Mouse (Mus musculus) ES-E14 (cell line): ENCODE measurements around the gene Tmem186. TPM values are rescaled to one million over a fixed set of nuclear protein-coding genes. Genes with fewer than 3 reads are reported as not detected.

Experiments used
- DNase-seq: peaks from one replicate; pipeline ENCODE4 v3.0.0-alpha.2; 2013; ENCODE audit warnings: low read depth, low spot score
- H3K27ac ChIP-seq: 2 replicates; pipeline ENCODE4 v1.5.1; 2012; ENCODE audit warnings: low read depth, mild to moderate bottlenecking, low read length, moderate library complexity, mixed read lengths; ENCODE audit not compliant: poor library complexity, insufficient read depth, severe bottlenecking
- H3K36me3 ChIP-seq: 2 replicates; pipeline ENCODE4 v1.6.1; 2012; ENCODE audit warnings: mild to moderate bottlenecking, low read length, moderate library complexity, mixed read lengths; ENCODE audit not compliant: control insufficient read depth, poor library complexity, insufficient read depth, severe bottlenecking
- H3K4me1 ChIP-seq, 2 experiments: fragments of 150-350 bp in 1 of 2; sonication (generic) in 1 of 2; 2 replicates each; pipeline ENCODE4 v1.6.1; 2012; ENCODE audit warnings: low read length in 2 of 2, mild to moderate bottlenecking in 1 of 2, mixed read lengths in 1 of 2; ENCODE audit not compliant: control insufficient read depth in 2 of 2, insufficient read depth in 2 of 2, poor library complexity in 1 of 2
- H3K4me3 ChIP-seq, 2 experiments: fragments of 150-350 bp in 1 of 2; sonication (generic) in 1 of 2; 2 replicates each; pipeline ENCODE4 v1.5.1; 2012; ENCODE audit warnings: low read length in 2 of 2, low read depth in 1 of 2, mild to moderate bottlenecking in 1 of 2, mixed read lengths in 1 of 2; ENCODE audit not compliant: insufficient read depth in 1 of 2, poor library complexity in 1 of 2, severe bottlenecking in 1 of 2
- H3K9ac ChIP-seq: 2 replicates; pipeline ENCODE4 v1.6.1; 2012; ENCODE audit warnings: low read depth, mild to moderate bottlenecking, low read length, mixed read lengths; ENCODE audit not compliant: poor library complexity, insufficient read depth, severe bottlenecking
- H3K9me3 ChIP-seq: fragments of 150-350 bp; sonication (generic); 2 replicates; pipeline ENCODE4 v1.6.1; 2012; ENCODE audit warnings: low read depth, mild to moderate bottlenecking, low read length; ENCODE audit not compliant: control insufficient read depth, insufficient read depth
- CHD2 ChIP-seq: IDR thresholded peaks from 2 replicates; pipeline ENCODE4 v1.6.1; 2014; ENCODE audit warnings: mild to moderate bottlenecking, low read depth, low read length, inconsistent platforms
- HCFC1 ChIP-seq: IDR thresholded peaks from 2 replicates; pipeline ENCODE4 v1.6.1; 2012; ENCODE audit warnings: low read length, inconsistent platforms, borderline replicate concordance; ENCODE audit not compliant: insufficient read depth
- MAFK ChIP-seq: IDR thresholded peaks from 2 replicates; pipeline ENCODE4 v1.6.1; 2014; ENCODE audit warnings: mild to moderate bottlenecking, low read depth, low read length, inconsistent platforms; ENCODE audit not compliant: insufficient read depth
- ZC3H11A ChIP-seq: IDR thresholded peaks from 2 replicates; pipeline ENCODE4 v1.6.1; 2012; ENCODE audit warnings: low read depth, mild to moderate bottlenecking, inconsistent platforms, low read length, borderline replicate concordance
- ZNF384 ChIP-seq: IDR thresholded peaks from 2 replicates; pipeline ENCODE4 v1.6.1; 2012; ENCODE audit warnings: low read depth, low read length, inconsistent platforms
- in situ Hi-C, 2 experiments: fragments of 600-800 bp; cut with MboI; formaldehyde crosslinking; loops; one replicate each; pipeline ENCODE4 v1.15.1; 2025; ENCODE audit warnings: low sequenced_read_pairs in 2 of 2, inconsistent platforms in 1 of 2; ENCODE audit not compliant: unreplicated experiment in 2 of 2
- total RNA-seq: library from RNA; depleted of rRNA; stranded (reverse); fragments of 300-350 nt; gene quantifications from 2 replicates; pipeline ENCODE4 v1.2.3, GENCODE M21; 2012

The Tmem186 gene
- total RNA-seq, 1 experiment, result 20.7 TPM

DNA sequence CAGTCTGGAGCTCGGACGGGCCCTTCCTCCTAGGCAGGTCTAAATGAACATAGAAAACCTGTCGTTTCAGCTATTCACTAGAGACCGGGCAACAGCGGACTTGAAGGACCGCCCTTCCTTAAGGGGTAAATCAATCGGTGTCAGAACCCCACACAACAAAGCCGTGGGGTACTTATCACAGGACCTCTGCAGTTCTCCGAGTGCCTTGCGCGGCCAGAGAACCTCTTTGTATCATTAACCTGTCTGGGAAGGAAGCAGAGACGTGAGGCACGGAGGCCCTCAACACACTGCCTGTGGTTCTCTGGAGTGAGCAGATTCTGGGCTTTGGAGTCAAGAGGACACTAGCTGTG, 670 bp downstream of the Tmem186 start:
- TF ChIP-seq ZC3H11A (no peak), HCFC1 (no peak), CHD2 (no peak)
- Histone ChIP-seq H3K36me3 (peaks cover 18% of the 10 kb centered on the region; the same call in 1 of the 2 replicates), H3K9ac (peak overlapping the region; percentile 96), H3K27ac (peak overlapping the region; percentile 63), H3K9me3 (no peaks in the 10 kb centered on the region), H3K4me3 (peak overlapping the region; percentile 88 to 92), H3K4me1 (peaks cover 0 to 9% of the 10 kb centered on the region in 2 experiments; a peak in 1 of 4 replicates)
- DNase-seq, result no peak
- in situ Hi-C loops, result no loop called here

DNA sequence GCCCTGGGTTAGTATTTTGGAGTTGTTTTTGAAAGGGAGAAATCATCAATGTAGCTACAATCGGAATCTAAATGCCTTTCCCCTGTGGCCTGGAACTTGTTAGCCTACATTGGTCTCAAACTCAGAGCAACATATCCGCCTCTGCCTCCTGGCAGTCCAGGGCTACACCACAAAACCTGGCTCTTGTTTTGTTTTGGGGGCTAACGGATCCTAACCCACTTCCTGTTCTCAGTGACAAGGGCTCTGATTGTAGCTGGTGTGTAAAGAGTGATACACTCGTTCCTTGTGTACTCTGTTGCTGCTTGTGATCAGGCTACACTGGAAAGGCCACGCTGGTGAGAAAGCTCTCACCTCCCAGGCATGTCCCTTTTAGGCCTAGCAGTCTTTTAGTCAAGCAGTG, 6.1 kb downstream of the Tmem186 start:
- Histone ChIP-seq H3K36me3 (peaks cover 21% of the 10 kb centered on the region; the same call in 1 of the 2 replicates), H3K4me1 (peaks cover 0 to 7% of the 10 kb centered on the region in 2 experiments; a peak in 1 of 4 replicates), H3K9me3 (no peaks in the 10 kb centered on the region), H3K27ac (no peak overlapping the region), H3K9ac (no peak overlapping the region), H3K4me3 (no peak overlapping the region)
- no peak for DNase-seq
- TF ChIP-seq CHD2 (no peak), ZNF384 (no peak), ZC3H11A (no peak), MAFK (no peak), HCFC1 (no peak)
- in situ Hi-C loops, result no loop called here

DNA sequence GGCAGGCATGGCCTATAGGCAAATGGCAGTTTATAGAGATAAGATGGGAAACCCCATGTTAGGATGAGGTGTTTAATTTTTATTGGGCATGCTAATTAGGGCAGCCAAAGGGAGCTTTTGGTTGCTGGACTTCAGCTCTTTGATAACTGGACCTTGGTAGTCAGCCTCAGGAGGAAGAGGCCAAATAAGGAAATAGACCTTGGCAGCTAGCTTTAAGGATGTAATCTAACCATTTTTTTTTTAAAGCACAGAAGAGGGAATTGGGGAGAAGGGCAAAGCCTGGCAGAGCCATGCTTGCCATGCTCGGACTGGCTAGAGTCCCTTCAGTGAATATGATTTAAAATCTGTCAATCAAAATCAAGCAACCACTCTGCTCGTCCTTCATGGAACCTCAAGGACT, 7.1 kb downstream of the Tmem186 start:
- Histone ChIP-seq H3K9ac (no peak overlapping the region), H3K9me3 (no peaks in the 10 kb centered on the region), H3K4me1 (no peaks in the 10 kb centered on the region), H3K4me3 (no peak overlapping the region), H3K27ac (no peak overlapping the region), H3K36me3 (peaks cover 13% of the 10 kb centered on the region; the same call in 1 of the 2 replicates)
- in situ Hi-C loops, result no loop called here
- no peak for TF ChIP-seq MAFK
- TF ChIP-seq ZC3H11A, result no peak
- no peak for TF ChIP-seq HCFC1
- TF ChIP-seq ZNF384, result no peak
- no peak for TF ChIP-seq CHD2
- DNase-seq, result no peak

DNA sequence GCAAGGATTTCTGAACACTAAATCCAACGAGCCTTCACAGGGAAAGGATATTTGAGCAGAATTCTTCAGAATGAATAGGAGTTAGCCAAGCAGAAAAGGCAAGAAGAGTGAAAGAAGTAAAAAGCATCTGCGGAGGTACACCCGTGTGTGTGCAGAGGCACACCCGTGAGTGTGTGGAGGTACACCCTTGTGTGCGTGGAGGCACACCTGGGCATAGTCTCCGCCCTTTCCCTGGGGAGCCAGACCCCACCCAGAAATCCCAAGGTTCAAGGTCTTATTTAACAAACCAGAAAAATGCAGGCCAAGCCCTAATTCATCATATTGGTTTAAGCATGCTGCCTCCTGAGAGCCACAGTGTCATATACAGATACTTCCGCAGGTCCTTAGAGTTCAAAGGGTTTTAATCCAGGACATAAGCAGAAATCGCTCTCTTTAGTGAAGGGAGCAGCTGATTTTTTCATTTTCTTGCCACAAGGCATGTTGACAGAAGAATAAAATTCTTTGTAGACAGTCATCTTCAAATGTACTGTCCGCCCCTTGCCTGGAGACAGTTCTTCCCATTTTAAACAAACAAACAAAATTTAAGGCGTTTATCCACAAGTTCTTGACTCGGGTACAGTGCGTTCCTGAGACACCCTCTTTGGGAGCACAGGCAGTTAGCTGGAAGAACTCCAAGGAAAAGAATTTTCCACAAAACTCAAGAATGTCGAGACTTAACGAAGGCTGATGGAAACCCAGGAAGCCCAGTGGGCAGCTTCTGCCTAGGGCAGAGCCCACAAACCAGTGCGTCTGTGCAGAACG, 17.0 kb downstream of the Tmem186 start:
- peaks cover 0 to 2% of the 10 kb centered on the region in 2 experiments; a peak in 1 of 4 replicates for H3K4me1 ChIP-seq
- TF ChIP-seq ZNF384 (no peak), MAFK (no peak), HCFC1 (no peak)
- no peaks in the 10 kb centered on the region for H3K9me3 ChIP-seq
- H3K27ac ChIP-seq, result no peak overlapping the region
- H3K4me3 ChIP-seq, result no peak overlapping the region
- in situ Hi-C loops, result no loop called here
- H3K36me3 ChIP-seq, result no peaks in the 10 kb centered on the region
- DNase-seq, result no peak
- H3K9ac ChIP-seq, result no peak overlapping the region
